Mouse (Mus musculus): ENCODE data around the gene Wiz. TPM values are rescaled to one million over a fixed set of nuclear protein-coding genes. Genes with fewer than 3 reads are reported as not detected.

Gene Wiz
- total RNA-seq, 2 experiments from 2014 or later, result 18.1 to 20.2 TPM

GRCm38 (mm10) chr17:32317708-32318107 is 71.5 kb downstream of the Wiz start:
- DNase-seq (ENCODE audit: low spot score), result no peak
- intact Hi-C loops (cut with DNase I), result loop anchor here (2.0 kb wide), 1 partner anchor 33 kb away; the partner anchor contains the start of gene Brd4

- intact Hi-C loops (cut with DNase I), result no loop called here
- DNase-seq (ENCODE audit: low spot score), result no peak
Observed at GRCm38 (mm10) chr17:32317032-32317431, 72.2 kb downstream of the Wiz start.

- DNase-seq (ENCODE audit: low spot score), result no peak
- intact Hi-C loops (cut with DNase I), result no loop called here
Observed at GRCm38 (mm10) chr17:32315560-32315959, 73.7 kb downstream of the Wiz start.

- intact Hi-C loops (cut with DNase I), result no loop called here
- DNase-seq (ENCODE audit: low spot score), result no peak
Observed at GRCm38 (mm10) chr17:32313892-32314291, 75.3 kb downstream of the Wiz start.

GRCm38 (mm10) chr17:32312801-32313200 is 76.4 kb downstream of the Wiz start:
- intact Hi-C loops (cut with DNase I), result no loop called here
- DNase-seq (ENCODE audit: low spot score), result no peak

GRCm38 (mm10) chr17:32307963-32308362 is 81.3 kb downstream of the Wiz start:
- intact Hi-C loops (cut with DNase I), result no loop called here
- no peak for DNase-seq (ENCODE audit: low spot score)

Small RNAs within 50 kb of the gene (microRNA-seq; reads per million reads assigned to microRNA genes)
- not detected for gene Gm22201

Other genes starting within 250 kb of the Wiz start
- gene Notch3, start 222.6 kb downstream of the Wiz start, total RNA-seq (2021), result 10 to 100 TPM; 23.4 to 31.1 TPM
- 1 to 10 TPM; 1.3 TPM for gene Ephx3, start 199.9 kb downstream of the Wiz start, total RNA-seq (2021)
- gene Brd4, start 104.7 kb downstream of the Wiz start, total RNA-seq (2021), result 10 to 100 TPM; 50.9 to 57.5 TPM
- gene Akap8, start 68.2 kb downstream of the Wiz start, total RNA-seq (2021), result 10 to 100 TPM; 37.2 to 51.5 TPM
- gene Akap8l, start 38.8 kb downstream of the Wiz start, total RNA-seq (2021), result 10 to 100 TPM; 43.0 to 46.3 TPM
- 1 to 10 TPM in 1 of 2 experiments, under 1 TPM in 1; 0.91 to 1.3 TPM for gene Rasal3, start 14.1 kb upstream of the Wiz start, total RNA-seq (2021)
- gene Pglyrp2, start 34.7 kb upstream of the Wiz start, total RNA-seq (2021), result under 1 TPM; 0.16 to 0.20 TPM
- under 1 TPM in 1 of 2 experiments, not detected in 1; 0.18 TPM for gene Cyp4f39, start 63.3 kb upstream of the Wiz start, total RNA-seq (2021)
- 1 to 10 TPM; 5.4 to 7.4 TPM for gene Cyp4f17, start 116.6 kb upstream of the Wiz start, total RNA-seq (2021)
- gene Cyp4f16, start 147.1 kb upstream of the Wiz start, total RNA-seq (2021), result 1 to 10 TPM; 6.3 to 6.4 TPM
- not detected for gene Cyp4f37, start 231.9 kb upstream of the Wiz start, total RNA-seq (2021)

Measured in heart, postnatal 25 days (tissue).